Mouse (Mus musculus) liver, postnatal 0 days (tissue): ENCODE results near the gene Glb1.

ENCODE experiments used
- CTCF ChIP-seq: sonication (generic); IDR thresholded peaks from 2 replicates; pipeline ENCODE4 v1.5.1; 2016; ENCODE audit warnings: antibody characterized with exemption, low read depth
- EP300 ChIP-seq: IDR thresholded peaks from 2 replicates; pipeline ENCODE4 v1.6.1; 2016; ENCODE audit warnings: antibody characterized with exemption, low read depth, mild to moderate bottlenecking

GRCm38 (mm10) chr9:114496469-114496868, 95.6 kb downstream of the Glb1 start:
- no peak for TF ChIP-seq CTCF
- TF ChIP-seq EP300 = no peak
